Mouse (Mus musculus): ENCODE data around the gene Megf11.

DNA sequence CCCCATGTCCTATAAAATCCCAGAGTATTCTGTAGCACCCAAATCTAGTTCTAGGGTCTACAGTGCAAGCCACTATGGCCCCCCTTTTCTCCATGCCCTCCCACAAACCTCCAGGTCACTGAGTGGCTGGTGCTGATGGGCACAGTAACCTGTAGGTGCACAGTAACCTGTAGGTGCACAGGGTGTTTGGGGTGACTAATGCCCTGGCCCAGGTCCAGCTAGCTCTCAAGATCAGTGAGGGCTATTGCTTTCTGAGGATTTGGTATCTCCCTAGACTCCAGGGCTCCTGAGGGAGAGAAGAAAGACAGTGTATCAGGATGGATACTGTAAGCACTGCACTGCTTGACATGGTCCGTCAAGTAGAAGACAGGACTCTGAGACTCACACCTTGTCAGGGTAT lies 85.4 kb downstream of the Megf11 start:
- TF ChIP-seq CTCF (IDR thresholded peaks at IDR 0.05; ENCODE audit: extremely low read depth, insufficient read depth, low read length) (no peak), POLR2A (IDR thresholded peaks at IDR 0.05; ENCODE audit: extremely low read depth, insufficient read depth, low read length) (no peak)
